Mouse (Mus musculus): ENCODE data around the gene Gck. TPM values are rescaled to one million over a fixed set of nuclear protein-coding genes. Genes with fewer than 3 reads are reported as not detected.

Gene Gck
- polyA plus RNA-seq, 1 experiment from 2014 or later: 3.0 TPM

DNA sequence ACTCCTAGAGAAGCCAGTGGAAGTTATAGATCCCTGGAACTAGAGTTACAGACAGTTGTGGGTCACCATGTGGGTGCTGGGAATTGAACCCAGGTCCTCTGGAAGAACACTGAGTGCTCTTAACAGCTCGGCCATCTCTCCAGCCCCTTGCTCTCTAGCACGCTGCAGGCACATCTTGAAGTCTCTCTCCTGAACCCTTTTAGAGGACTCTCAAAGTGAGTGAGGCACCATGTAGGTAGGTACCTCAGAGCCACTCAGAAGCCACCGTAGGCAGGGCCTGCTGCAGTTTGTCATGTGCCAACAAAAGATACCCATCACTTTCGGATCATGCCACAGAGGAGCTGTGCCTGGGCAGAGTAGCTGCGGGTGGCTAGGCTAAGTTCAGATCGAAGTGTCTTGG is 45.0 kb downstream of the Gck start:
- Histone ChIP-seq H3K4me1 (peaks cover 17% of the 10 kb centered on the region), H3K27me3 (peaks cover 24% of the 10 kb centered on the region), H3K4me3 (no peak overlapping the region), H3K36me3 (no peaks in the 10 kb centered on the region), H3K9me3 (no peaks in the 10 kb centered on the region), H3K27ac (replicated peaks) (no peak overlapping the region), H3K9ac (replicated peaks) (no peak overlapping the region), H3K4me2 (replicated peaks) (no peak overlapping the region)
- no peak for ATAC-seq (ENCODE audit: low FRiP score, low read depth)
- WGBS: 93% methylated on average over 6 of the region's 6 CpGs

GRCm38 (mm10) chr11:5904357-5904756 is 45.5 kb downstream of the Gck start:
- H3K9me3 ChIP-seq: no peaks in the 10 kb centered on the region
- WGBS: 89% methylated on average over 19 of the region's 19 CpGs

DNA sequence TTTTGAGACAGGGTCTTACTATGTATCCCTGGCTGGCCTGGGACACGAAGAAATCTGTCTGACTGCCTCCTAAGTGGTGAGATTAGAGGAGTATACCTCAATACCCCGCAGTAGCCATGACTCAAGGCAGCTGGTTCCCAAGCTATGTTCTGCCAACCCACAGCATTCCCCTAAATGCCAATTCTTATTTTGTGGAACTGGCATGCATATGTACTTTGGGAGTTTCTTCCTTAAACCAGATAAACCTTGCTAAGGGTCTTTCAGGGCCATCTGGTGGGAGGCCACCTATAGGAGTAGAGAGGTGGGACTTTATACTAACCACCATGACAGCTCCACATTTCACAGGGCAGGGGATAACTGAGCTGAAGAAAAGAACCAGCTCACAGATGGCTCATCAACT is 46.0 kb downstream of the Gck start:
- no peak for ATAC-seq (ENCODE audit: low FRiP score, low read depth)
- no peaks in the 10 kb centered on the region for H3K9me3 ChIP-seq
- WGBS: 95% methylated on average over 2 of the region's 2 CpGs

More at GRCm38 (mm10) chr11:5904357-5904756, 45.5 kb downstream of the Gck start:
- Histone ChIP-seq H3K27me3 (peaks cover 27% of the 10 kb centered on the region), H3K4me3 (no peak overlapping the region), H3K36me3 (no peaks in the 10 kb centered on the region), H3K27ac (replicated peaks) (no peak overlapping the region), H3K9ac (replicated peaks) (no peak overlapping the region), H3K4me2 (replicated peaks) (no peak overlapping the region), H3K4me1 (peaks cover 17% of the 10 kb centered on the region)
- no peak for ATAC-seq (ENCODE audit: low FRiP score, low read depth)

GRCm38 (mm10) chr11:5902390-5902789 is 47.5 kb downstream of the Gck start:
- ATAC-seq (ENCODE audit: low FRiP score, low read depth): peak; percentile 18; the same call in 1 of the 2 replicates
- Histone ChIP-seq H3K9ac (replicated peaks) (peak overlapping the region; percentile 50; the same call in 1 of the 2 replicates), H3K9me3 (no peaks in the 10 kb centered on the region), H3K27me3 (peaks cover 47% of the 10 kb centered on the region), H3K4me1 (peaks cover 25% of the 10 kb centered on the region), H3K4me2 (replicated peaks) (peak overlapping the region; percentile 64), H3K27ac (replicated peaks) (peak overlapping the region; percentile 70), H3K36me3 (no peaks in the 10 kb centered on the region), H3K4me3 (peak overlapping the region; percentile 42)
- WGBS: 7% methylated on average over 6 of the region's 6 CpGs

More for the DNA sequence above, 46.0 kb downstream of the Gck start:
- Histone ChIP-seq H3K27ac (replicated peaks) (no peak overlapping the region), H3K4me2 (replicated peaks) (no peak overlapping the region), H3K27me3 (peaks cover 32% of the 10 kb centered on the region), H3K36me3 (no peaks in the 10 kb centered on the region), H3K4me3 (no peak overlapping the region), H3K4me1 (peaks cover 17% of the 10 kb centered on the region), H3K9ac (replicated peaks) (no peak overlapping the region)

DNA sequence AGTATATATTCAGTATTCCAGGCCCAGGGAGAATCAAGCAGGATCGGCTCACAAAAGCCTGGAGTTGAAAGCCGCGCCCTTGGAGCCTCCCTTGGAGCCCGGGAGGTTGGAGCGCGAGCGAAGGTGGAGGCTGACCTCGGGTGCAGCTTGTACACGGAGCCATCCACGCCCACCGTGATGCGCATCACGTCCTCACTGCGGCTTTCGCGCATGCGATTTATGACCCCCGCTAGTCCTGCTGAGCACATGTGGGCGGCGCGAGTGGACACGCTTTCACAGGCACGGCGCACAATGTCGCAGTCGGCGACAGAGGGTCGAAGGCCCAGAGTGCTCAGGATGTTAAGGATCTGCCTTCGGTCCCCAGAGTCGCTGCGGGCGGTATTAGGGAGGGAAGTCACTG is 47.9 kb downstream of the Gck start:
- Histone ChIP-seq H3K4me2 (replicated peaks) (peak overlapping the region; percentile 64), H3K4me3 (peak overlapping the region; percentile 42), H3K9ac (replicated peaks) (peak overlapping the region; percentile 50; the same call in 1 of the 2 replicates), H3K4me1 (peaks cover 29% of the 10 kb centered on the region), H3K27ac (replicated peaks) (peak overlapping the region; percentile 70), H3K27me3 (peaks cover 51% of the 10 kb centered on the region), H3K9me3 (no peaks in the 10 kb centered on the region), H3K36me3 (no peaks in the 10 kb centered on the region)
- ATAC-seq (ENCODE audit: low FRiP score, low read depth): peak; percentile 81
- under 1% methylated on average over 32 of the region's 32 CpGs for WGBS

- Histone ChIP-seq H3K36me3 (no peaks in the 10 kb centered on the region), H3K4me3 (peak overlapping the region; percentile 42), H3K9ac (replicated peaks) (peak overlapping the region; percentile 50; the same call in 1 of the 2 replicates), H3K4me2 (replicated peaks) (peak overlapping the region; percentile 64), H3K4me1 (peaks cover 29% of the 10 kb centered on the region), H3K27me3 (peaks cover 57% of the 10 kb centered on the region), H3K9me3 (no peaks in the 10 kb centered on the region), H3K27ac (replicated peaks) (peak overlapping the region; percentile 70)
- ATAC-seq (ENCODE audit: low FRiP score, low read depth): peak; percentile 17; the same call in 1 of the 2 replicates
- WGBS: 13% methylated on average over 3 of the region's 3 CpGs
Observed at GRCm38 (mm10) chr11:5901320-5901719, 48.6 kb downstream of the Gck start.

- no peak overlapping the region for H3K4me3 ChIP-seq
- H3K27me3 ChIP-seq: peaks cover 64% of the 10 kb centered on the region
- no peak overlapping the region for H3K9ac ChIP-seq (replicated peaks)
- H3K9me3 ChIP-seq: no peaks in the 10 kb centered on the region
- peaks cover 29% of the 10 kb centered on the region for H3K4me1 ChIP-seq
- WGBS: 93% methylated on average over 10 of the region's 10 CpGs
- ATAC-seq (ENCODE audit: low FRiP score, low read depth): no peak
- H3K36me3 ChIP-seq: no peaks in the 10 kb centered on the region
- H3K27ac ChIP-seq (replicated peaks): no peak overlapping the region
- H3K4me2 ChIP-seq (replicated peaks): no peak overlapping the region
Observed at GRCm38 (mm10) chr11:5899286-5899685, 50.6 kb downstream of the Gck start.

DNA sequence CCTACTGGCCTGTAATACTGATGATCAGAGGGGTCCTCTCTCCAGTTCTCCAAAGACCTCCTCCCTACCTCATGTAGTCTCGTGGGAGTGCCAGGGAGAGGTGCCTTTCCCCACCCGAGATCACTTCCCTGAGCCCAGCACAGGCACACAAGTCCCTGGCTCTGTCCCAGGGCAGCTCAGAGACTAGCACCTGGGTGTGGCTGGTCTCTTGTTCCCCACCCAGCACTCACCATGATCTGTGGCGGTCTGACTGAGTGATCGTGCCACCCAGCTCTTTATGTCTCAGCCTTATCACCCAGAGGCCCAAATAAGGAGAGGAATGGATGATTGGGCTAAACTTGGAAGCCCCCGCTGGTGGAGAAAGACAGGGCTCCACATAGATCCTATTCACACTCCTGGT is 51.4 kb downstream of the Gck start, which contains the start of gene Myl7:
TSS of gene Myl7 (minus strand) at position 252 of the 400 bp plus-strand sequence.
- Histone ChIP-seq H3K36me3 (no peaks in the 10 kb centered on the region), H3K4me2 (replicated peaks) (peak within 1 kb of the TSS; percentile 17; the same call in 1 of the 2 replicates), H3K4me3 (no peak within 1 kb of the TSS), H3K9me3 (no peaks in the 10 kb centered on the region), H3K27me3 (peaks cover 64% of the 10 kb centered on the region), H3K9ac (replicated peaks) (no peak within 1 kb of the TSS), H3K4me1 (peaks cover 29% of the 10 kb centered on the region), H3K27ac (replicated peaks) (no peak within 1 kb of the TSS)
- no peak for ATAC-seq (ENCODE audit: low FRiP score, low read depth)
- 66% methylated on average over 5 of the region's 5 CpGs for WGBS

DNA sequence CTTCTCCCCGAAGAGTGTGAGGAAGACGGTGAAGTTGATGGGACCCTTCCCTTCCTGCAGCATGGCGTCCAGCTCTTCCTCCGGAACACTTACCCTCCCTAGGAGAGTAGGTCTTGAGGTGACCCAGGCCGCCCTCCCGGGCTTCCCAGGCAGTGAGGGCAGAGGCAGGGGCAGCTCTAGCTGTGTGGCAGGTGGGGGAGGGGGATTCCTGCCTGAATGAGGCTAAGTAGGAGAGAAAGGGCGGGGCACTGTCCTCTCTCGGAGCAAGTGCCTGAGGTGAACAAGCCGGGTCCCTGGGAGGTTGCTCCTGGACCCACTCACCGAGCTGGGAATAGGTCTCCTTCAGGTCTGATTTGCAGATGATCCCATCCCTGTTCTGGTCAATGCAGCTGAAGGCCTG is 52.0 kb downstream of the Gck start:
- no peak overlapping the region for H3K9ac ChIP-seq (replicated peaks)
- no peak overlapping the region for H3K4me3 ChIP-seq
- H3K4me2 ChIP-seq (replicated peaks): peak overlapping the region; percentile 17; the same call in 1 of the 2 replicates
- peaks cover 58% of the 10 kb centered on the region for H3K27me3 ChIP-seq
- H3K27ac ChIP-seq (replicated peaks): no peak overlapping the region
- peaks cover 29% of the 10 kb centered on the region for H3K4me1 ChIP-seq
- H3K36me3 ChIP-seq: no peaks in the 10 kb centered on the region
- 10% methylated on average over 10 of the region's 10 CpGs for WGBS
- H3K9me3 ChIP-seq: no peaks in the 10 kb centered on the region
- ATAC-seq (ENCODE audit: low FRiP score, low read depth): no peak

- WGBS: 13% methylated on average over 16 of the region's 16 CpGs
- Histone ChIP-seq H3K9ac (replicated peaks) (no peak overlapping the region), H3K9me3 (no peaks in the 10 kb centered on the region), H3K27me3 (peaks cover 52% of the 10 kb centered on the region), H3K4me2 (replicated peaks) (no peak overlapping the region), H3K27ac (replicated peaks) (no peak overlapping the region), H3K4me1 (peaks cover 27% of the 10 kb centered on the region), H3K4me3 (no peak overlapping the region), H3K36me3 (no peaks in the 10 kb centered on the region)
- no peak for ATAC-seq (ENCODE audit: low FRiP score, low read depth)
Observed at GRCm38 (mm10) chr11:5897230-5897629, 52.7 kb downstream of the Gck start.

DNA sequence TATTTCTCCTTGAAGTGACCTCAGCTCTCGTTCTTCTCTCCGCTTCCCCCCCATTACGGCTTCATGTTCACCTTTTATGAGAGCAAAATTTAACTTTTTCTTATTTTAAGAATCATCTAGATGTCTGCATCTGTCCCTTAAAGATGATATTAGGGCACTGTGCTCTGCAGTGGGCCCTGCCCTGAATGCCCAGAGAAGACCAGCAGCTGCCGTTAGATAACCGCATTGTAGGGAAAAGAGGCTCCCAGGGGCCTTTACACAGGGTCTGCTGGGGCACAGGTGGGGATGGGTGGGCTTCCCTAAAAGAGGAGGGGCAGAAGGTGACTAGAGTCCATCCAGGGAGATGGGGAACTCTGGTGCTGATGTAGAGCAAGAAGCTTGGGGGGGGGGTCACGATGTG is 56.1 kb downstream of the Gck start:
- no peak overlapping the region for H3K9ac ChIP-seq (replicated peaks)
- H3K4me3 ChIP-seq: no peak overlapping the region
- H3K4me2 ChIP-seq (replicated peaks): no peak overlapping the region
- no peak for ATAC-seq (ENCODE audit: low FRiP score, low read depth)
- 72% methylated on average over 6 of the region's 6 CpGs for WGBS
- peaks cover 32% of the 10 kb centered on the region for H3K27me3 ChIP-seq
- no peaks in the 10 kb centered on the region for H3K9me3 ChIP-seq
- H3K27ac ChIP-seq (replicated peaks): no peak overlapping the region
- no peaks in the 10 kb centered on the region for H3K36me3 ChIP-seq
- H3K4me1 ChIP-seq: peaks cover 16% of the 10 kb centered on the region

GRCm38 (mm10) chr11:5892810-5893368 is 57.0 kb downstream of the Gck start:
- WGBS: 51% methylated on average over 4 of the region's 4 CpGs
- H3K4me1 ChIP-seq: peaks cover 13% of the 10 kb centered on the region

More at GRCm38 (mm10) chr11:5892810-5893368, 57.0 kb downstream of the Gck start:
- peaks cover 22% of the 10 kb centered on the region for H3K27me3 ChIP-seq
- H3K9me3 ChIP-seq: no peaks in the 10 kb centered on the region
- no peaks in the 10 kb centered on the region for H3K36me3 ChIP-seq
- H3K4me3 ChIP-seq: no peak overlapping the region
- H3K27ac ChIP-seq (replicated peaks): no peak overlapping the region
- ATAC-seq (ENCODE audit: low FRiP score, low read depth): no peak
- H3K4me2 ChIP-seq (replicated peaks): no peak overlapping the region
- no peak overlapping the region for H3K9ac ChIP-seq (replicated peaks)

All from midbrain, embryonic 12.5 days (tissue).